Mouse (Mus musculus) midbrain, embryonic 16.5 days (tissue): ENCODE data around the gene Gm10961. TPM values are rescaled to one million over a fixed set of nuclear protein-coding genes. Genes with fewer than 3 reads are reported as not detected.
A peak's percentile ranks its signal among the peaks of the same experiment; 100 is the strongest.

Source experiments
- ATAC-seq: fragments of 200-750 bp; cut with Nextera tagmentation; 2 replicates; pipeline ENCODE4 v1.8.0; 2017; ENCODE audit warnings: moderate TSS enrichment
- H3K27ac ChIP-seq: fragments of 300-500 bp; sonication (generic); 2 replicates; pipeline ENCODE4 v1.5.1; 2014; ENCODE audit warnings: mild to moderate bottlenecking, low read length, mixed read lengths
- H3K27me3 ChIP-seq: fragments of 300-500 bp; sonication (generic); 2 replicates; pipeline ENCODE4 v1.6.1; 2014; ENCODE audit warnings: low read depth, low read length, mixed read lengths; ENCODE audit not compliant: control insufficient read depth, insufficient read depth
- H3K36me3 ChIP-seq: fragments of 300-500 bp; sonication (generic); 2 replicates; pipeline ENCODE4 v1.6.1; 2014; ENCODE audit warnings: mild to moderate bottlenecking, low read length, moderate library complexity, mixed read lengths; ENCODE audit not compliant: control insufficient read depth, insufficient read depth
- H3K4me1 ChIP-seq: fragments of 300-500 bp; sonication (generic); 2 replicates; pipeline ENCODE4 v1.6.1; 2014; ENCODE audit warnings: mild to moderate bottlenecking, low read length, mixed read lengths; ENCODE audit not compliant: control insufficient read depth, insufficient read depth
- H3K4me2 ChIP-seq: fragments of 300-500 bp; sonication (generic); 2 replicates; pipeline ENCODE4 v1.6.1; 2014; ENCODE audit warnings: mild to moderate bottlenecking, low read length, mixed read lengths
- H3K4me3 ChIP-seq: fragments of 300-500 bp; sonication (generic); 2 replicates; pipeline ENCODE4 v1.5.1; 2014; ENCODE audit warnings: low read depth, mild to moderate bottlenecking, low read length, moderate library complexity, mixed read lengths
- H3K9ac ChIP-seq: fragments of 300-500 bp; sonication (generic); 2 replicates; pipeline ENCODE4 v1.6.1; 2014; ENCODE audit warnings: low read depth, low read length, mixed read lengths
- H3K9me3 ChIP-seq: fragments of 300-500 bp; sonication (generic); replicated peaks from 2 replicates; pipeline ENCODE4 v1.6.1; 2014; ENCODE audit warnings: mild to moderate bottlenecking, low read length, mixed read lengths; ENCODE audit not compliant: control insufficient read depth, poor library complexity, severe bottlenecking
- WGBS: fragments of 180-500 bp; shearing (Covaris S2); extraction: QIAGEN DNeasy Blood & Tissue Kit; methylation state at CpG from one replicate; pipeline ENCODE4 v1.1.7; 2014; 5-methylcytosine and 5-hydroxymethylcytosine counted together
- polyA plus RNA-seq: library from polyadenylated mRNA; unstranded; fragments of >200 nt; fragmentation: Nextera tagmentation; extraction: Ambion mirVana; gene quantifications from 2 replicates; pipeline ENCODE4 v1.2.1, GENCODE M21; 2015

Gm10961 gene
- polyA plus RNA-seq, result not detected in 2 replicates

DNA sequence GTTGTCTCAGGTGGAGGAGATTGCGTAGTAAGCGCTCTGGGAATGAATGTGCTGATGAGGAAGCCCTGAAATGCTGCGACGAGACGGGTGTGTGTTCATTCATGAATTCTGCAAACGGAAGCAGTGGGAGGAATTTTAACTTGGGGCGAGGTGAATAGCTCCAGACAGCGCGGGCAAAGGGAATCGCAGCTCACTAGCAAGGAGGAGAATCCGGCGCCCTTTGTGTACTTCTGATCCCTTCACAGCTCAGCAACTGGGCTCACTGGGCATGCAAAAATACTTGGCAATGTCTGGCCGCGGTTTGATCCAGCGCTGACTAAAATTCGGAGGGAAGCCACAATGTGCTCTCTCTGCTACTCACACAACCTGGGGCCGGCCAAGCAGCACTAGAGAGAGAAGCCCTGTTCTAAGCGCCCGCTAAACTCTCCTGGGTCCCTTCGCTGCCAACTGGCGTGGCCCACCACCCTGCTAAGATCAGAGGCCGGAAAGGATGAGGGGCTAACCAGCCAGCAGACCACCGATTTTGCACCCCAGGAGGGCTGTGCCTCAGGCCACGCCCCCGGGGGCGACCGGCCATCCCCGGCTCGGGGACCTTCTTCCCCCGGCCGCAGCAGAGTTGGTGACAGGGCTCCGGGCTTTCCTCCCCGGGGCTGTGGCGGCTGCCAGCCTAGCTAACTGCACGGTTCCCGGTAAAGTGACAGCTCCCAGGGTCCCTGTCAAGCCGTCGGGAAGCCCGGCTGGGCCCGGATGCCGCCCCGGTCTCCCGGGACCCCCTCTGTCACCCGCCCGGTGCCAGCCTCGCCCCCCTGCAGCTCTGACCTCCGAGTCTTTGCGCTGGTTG, at the start of gene Gm10961:
Gene Gm10961, plus strand, starts transcription at position 641 of the 841 bp plus-strand sequence.
- no peaks in the 10 kb centered on the region for H3K9me3 ChIP-seq

DNA sequence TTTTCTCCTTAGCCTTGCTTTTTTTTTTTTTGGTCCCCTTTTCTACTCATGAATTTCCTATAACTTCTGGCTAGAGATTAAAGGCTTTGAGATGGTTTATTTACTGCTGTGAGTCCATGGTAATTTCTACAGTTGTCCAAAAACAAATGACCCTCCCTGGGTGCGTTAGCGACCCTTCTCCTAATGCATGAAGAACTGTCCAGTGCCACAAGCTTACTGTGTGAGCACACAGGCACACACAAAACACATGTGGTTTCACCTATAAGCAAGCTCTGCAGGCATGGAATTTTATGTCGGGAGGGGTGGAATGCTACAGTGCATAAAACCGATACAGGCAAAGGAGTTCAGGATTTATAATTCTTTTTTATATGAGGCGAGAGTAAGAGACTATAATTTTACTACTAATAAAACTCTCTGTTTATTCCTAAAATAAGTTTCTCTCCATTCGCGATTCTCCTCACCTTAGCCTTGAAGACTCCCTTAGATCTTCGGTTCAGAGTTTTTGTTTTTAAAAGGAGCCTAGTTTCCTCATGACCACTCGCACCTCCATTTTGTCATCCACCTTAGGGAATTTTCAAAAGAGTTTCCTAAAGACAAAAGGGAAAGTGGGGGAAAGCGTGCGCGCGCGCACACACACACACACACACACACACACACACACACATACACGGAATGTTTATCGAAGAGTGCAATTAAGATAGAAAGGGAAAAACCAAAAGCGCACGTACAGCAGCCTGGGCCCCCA, 48.8 kb upstream of the Gm10961 start:
- Histone ChIP-seq H3K27ac (no peak overlapping the region), H3K4me1 (peaks cover 9% of the 10 kb centered on the region), H3K27me3 (peaks cover 61% of the 10 kb centered on the region), H3K4me2 (peak overlapping the region; percentile 44), H3K36me3 (no peaks in the 10 kb centered on the region), H3K4me3 (no peak overlapping the region), H3K9ac (no peak overlapping the region), H3K9me3 (no peaks in the 10 kb centered on the region)
- WGBS, result 3% methylated on average over 18 of the region's 18 CpGs
- ATAC-seq, result no peak

More for the DNA sequence above, at the start of gene Gm10961:
- peak within 1 kb of the TSS; percentile 97 for H3K4me3 ChIP-seq
- under 1% methylated on average over 46 of the region's 48 CpGs for WGBS
- H3K27ac ChIP-seq, result peak within 1 kb of the TSS; percentile 99
- H3K27me3 ChIP-seq, result no peaks in the 10 kb centered on the region
- peaks cover 14% of the 10 kb centered on the region; the same call in 1 of the 2 replicates for H3K36me3 ChIP-seq
- peaks cover 16% of the 10 kb centered on the region for H3K4me1 ChIP-seq
- peak within 1 kb of the TSS; percentile 74 for H3K4me2 ChIP-seq
- peak within 1 kb of the TSS; percentile 100 for H3K9ac ChIP-seq
- ATAC-seq, result peak; percentile 84

DNA sequence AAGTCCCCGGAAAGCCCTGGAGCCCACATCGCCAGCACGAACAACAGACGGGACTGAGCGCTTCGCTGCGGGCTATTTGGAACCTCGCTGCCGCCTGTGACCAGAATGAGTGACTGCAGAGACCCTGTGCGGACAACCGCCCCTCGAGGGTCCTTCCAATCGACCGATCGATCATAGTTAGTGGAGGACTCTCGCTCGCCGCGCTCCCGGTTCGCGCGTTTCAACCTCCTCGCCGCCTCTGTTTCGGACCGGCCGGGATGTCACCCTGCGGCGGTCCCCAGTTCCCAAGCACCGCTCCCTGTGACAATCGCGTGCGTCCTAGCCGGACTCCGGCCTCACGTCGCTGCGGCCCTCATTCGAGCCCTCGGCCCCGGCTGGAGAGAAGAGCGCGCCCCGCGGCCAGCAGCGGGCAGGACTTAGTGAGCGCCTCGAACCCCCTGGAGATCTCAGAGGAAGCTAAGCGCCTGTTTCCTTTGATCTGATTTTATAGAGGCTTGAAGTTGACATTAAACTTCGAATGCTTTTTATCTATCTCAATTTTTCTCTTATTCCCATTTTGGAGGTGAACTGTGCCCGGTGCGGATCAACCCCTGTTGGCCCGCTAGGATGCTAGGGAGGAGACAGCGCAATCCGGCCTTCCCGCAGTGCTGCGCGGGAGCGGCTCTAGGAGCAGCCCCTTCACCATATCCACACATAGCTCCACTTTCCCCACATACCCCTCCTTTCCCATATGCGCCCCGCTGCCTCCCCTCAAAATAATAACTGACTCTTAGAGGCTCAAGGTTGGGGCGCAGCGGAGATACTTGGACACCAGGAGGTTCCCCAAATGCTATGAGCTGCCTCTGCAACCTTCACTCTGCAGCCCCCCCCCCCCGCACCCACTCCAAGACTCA, 48.0 kb upstream of the Gm10961 start:
- Histone ChIP-seq H3K9me3 (no peaks in the 10 kb centered on the region), H3K36me3 (no peaks in the 10 kb centered on the region), H3K4me2 (peak overlapping the region; percentile 44), H3K4me1 (peaks cover 9% of the 10 kb centered on the region), H3K9ac (no peak overlapping the region), H3K27me3 (peaks cover 58% of the 10 kb centered on the region), H3K27ac (no peak overlapping the region), H3K4me3 (peak overlapping the region; percentile 24)
- WGBS, result under 1% methylated on average over 64 of the region's 65 CpGs
- no peak for ATAC-seq

- no peaks in the 10 kb centered on the region for H3K36me3 ChIP-seq
- peaks cover 9% of the 10 kb centered on the region for H3K4me1 ChIP-seq
- no peak overlapping the region for H3K9ac ChIP-seq
- no peak overlapping the region for H3K27ac ChIP-seq
- 9% methylated on average over 1 of the region's 1 CpGs for WGBS
- H3K27me3 ChIP-seq, result peaks cover 56% of the 10 kb centered on the region
- H3K9me3 ChIP-seq, result no peaks in the 10 kb centered on the region
- no peak for ATAC-seq
- no peak overlapping the region for H3K4me3 ChIP-seq
- H3K4me2 ChIP-seq, result no peak overlapping the region
Observed at GRCm38 (mm10) chr3:107583893-107584292, 47.2 kb upstream of the Gm10961 start.

DNA sequence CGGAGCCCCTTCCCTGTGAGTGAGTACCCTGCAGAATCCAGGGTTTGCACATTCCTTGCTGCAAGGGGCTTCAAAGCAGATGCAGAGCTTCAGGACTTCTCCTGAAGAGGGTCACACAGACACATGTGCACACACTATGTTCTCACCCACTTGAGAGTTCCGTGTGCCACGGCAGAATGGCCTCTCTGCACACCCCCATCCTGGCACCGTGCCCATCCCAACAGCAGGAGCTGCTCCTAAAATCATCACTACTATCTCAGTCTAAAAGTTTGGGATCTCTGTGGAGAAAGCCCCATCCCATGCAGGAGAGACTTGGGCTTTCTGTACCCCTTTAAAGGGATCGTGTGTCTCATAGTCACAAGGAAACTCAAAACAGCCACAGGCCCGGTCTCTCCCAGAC, 44.6 kb upstream of the Gm10961 start:
- 78% methylated on average over 6 of the region's 6 CpGs for WGBS
- Histone ChIP-seq H3K27ac (no peak overlapping the region), H3K27me3 (peaks cover 39% of the 10 kb centered on the region), H3K4me3 (no peak overlapping the region), H3K9me3 (no peaks in the 10 kb centered on the region), H3K9ac (no peak overlapping the region), H3K4me2 (no peak overlapping the region), H3K4me1 (peaks cover 9% of the 10 kb centered on the region), H3K36me3 (no peaks in the 10 kb centered on the region)
- ATAC-seq, result no peak

DNA sequence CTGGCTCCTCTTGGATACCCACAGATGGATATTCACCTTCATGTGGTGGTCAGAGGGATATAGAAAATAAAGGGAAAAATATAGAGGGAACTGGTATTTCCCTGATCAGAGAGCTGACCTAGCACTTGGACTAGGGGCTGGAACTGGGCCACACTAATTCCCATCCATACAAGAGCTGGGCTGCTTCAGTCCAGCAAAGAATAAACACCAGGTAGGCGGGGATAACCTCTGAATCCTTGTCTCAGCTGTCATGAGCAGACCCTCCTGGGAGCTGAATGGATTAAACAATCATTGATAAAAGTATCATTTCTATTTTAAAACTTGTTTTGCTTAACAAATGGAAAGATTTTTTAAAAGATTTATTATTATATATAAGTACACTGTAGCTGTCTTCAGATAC, 39.5 kb upstream of the Gm10961 start:
- no peak overlapping the region for H3K4me2 ChIP-seq
- ATAC-seq, result no peak
- 79% methylated on average over 1 of the region's 1 CpGs for WGBS
- H3K27ac ChIP-seq, result no peak overlapping the region
- H3K4me1 ChIP-seq, result peaks cover 6% of the 10 kb centered on the region; the same call in 1 of the 2 replicates
- no peaks in the 10 kb centered on the region for H3K9me3 ChIP-seq
- H3K36me3 ChIP-seq, result no peaks in the 10 kb centered on the region
- no peak overlapping the region for H3K9ac ChIP-seq
- peaks cover 34% of the 10 kb centered on the region for H3K27me3 ChIP-seq
- no peak overlapping the region for H3K4me3 ChIP-seq

- Histone ChIP-seq H3K4me1 (peaks cover 8% of the 10 kb centered on the region; the same call in 1 of the 2 replicates), H3K27ac (no peak overlapping the region), H3K27me3 (peaks cover 35% of the 10 kb centered on the region), H3K9me3 (no peaks in the 10 kb centered on the region), H3K4me2 (no peak overlapping the region), H3K9ac (no peak overlapping the region), H3K36me3 (no peaks in the 10 kb centered on the region), H3K4me3 (no peak overlapping the region)
- 57% methylated on average over 2 of the region's 2 CpGs for WGBS
- no peak for ATAC-seq
Observed at GRCm38 (mm10) chr3:107593632-107594031, 37.5 kb upstream of the Gm10961 start.

DNA sequence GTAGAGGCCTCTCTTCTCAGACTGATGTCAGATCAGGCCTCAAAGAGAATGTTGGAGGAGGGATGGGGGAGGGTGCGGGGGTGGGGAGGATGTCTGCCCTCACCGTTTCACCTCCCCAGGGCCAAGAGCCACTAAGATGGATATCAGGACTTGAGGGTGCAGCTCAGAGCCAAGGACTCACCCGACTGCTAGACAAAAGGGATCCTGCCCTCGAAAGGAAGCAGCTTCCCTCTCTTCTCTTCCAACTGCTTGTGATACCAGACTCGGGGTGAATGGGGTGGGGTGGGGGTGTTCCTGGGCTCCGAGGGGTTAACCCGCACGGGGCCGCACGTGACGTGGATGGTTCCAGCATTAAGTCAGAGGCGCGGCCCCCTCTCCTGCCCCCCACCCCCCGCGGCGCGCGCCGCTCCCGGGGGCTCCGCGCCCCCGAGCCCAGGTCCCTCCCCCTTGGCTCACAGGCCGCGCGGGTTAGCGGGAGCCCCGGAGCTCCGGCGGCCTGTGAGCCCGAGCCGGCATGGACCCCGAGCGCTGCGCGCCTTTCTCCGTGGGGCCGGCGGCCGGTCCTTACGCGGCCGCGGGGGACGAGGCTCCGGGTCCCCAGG, 36.4 kb upstream of the Gm10961 start, which contains the start of gene Alx3:
Gene Alx3, plus strand, starts transcription at position 370 of the 602 bp plus-strand sequence.
- no peak; the same call in 1 of the 2 replicates for ATAC-seq
- H3K9ac ChIP-seq, result no peak within 1 kb of the TSS
- under 1% methylated on average over 35 of the region's 46 CpGs for WGBS

More for the DNA sequence above, 36.4 kb upstream of the Gm10961 start, which contains the start of gene Alx3:
- Histone ChIP-seq H3K27me3 (peaks cover 46% of the 10 kb centered on the region), H3K36me3 (no peaks in the 10 kb centered on the region), H3K4me1 (peaks cover 8% of the 10 kb centered on the region; the same call in 1 of the 2 replicates), H3K4me3 (peak within 1 kb of the TSS; percentile 20), H3K4me2 (peak within 1 kb of the TSS; percentile 38), H3K9me3 (no peaks in the 10 kb centered on the region), H3K27ac (no peak within 1 kb of the TSS)
